Mouse (Mus musculus) limb, embryonic 12.5 days (tissue): Measurements from ENCODE around the gene Macrod2. TPM values are rescaled to one million over a fixed set of nuclear protein-coding genes. Genes with fewer than 3 reads are reported as not detected.

Source experiments
- ATAC-seq: fragments of 200-750 bp; cut with Nextera tagmentation; 2 replicates; pipeline ENCODE4 v1.8.0; 2017; ENCODE audit warnings: low read depth, moderate TSS enrichment; ENCODE audit not compliant: insufficient number of reproducible peaks, insufficient read depth, low FRiP score, low TSS enrichment
- H3K27ac ChIP-seq: fragments of 300-500 bp; sonication (generic); 2 replicates; pipeline ENCODE4 v1.5.1; 2016; ENCODE audit warnings: mild to moderate bottlenecking, moderate library complexity
- H3K27me3 ChIP-seq: fragments of 300-500 bp; sonication (generic); 2 replicates; pipeline ENCODE4 v1.6.1; 2016; ENCODE audit warnings: mild to moderate bottlenecking, moderate library complexity
- H3K36me3 ChIP-seq: fragments of 300-500 bp; sonication (generic); 2 replicates; pipeline ENCODE4 v1.6.1; 2016; ENCODE audit warnings: mild to moderate bottlenecking, moderate library complexity
- H3K4me1 ChIP-seq: fragments of 300-500 bp; sonication (generic); replicated peaks from 2 replicates; pipeline ENCODE4 v1.6.1; 2016
- H3K4me2 ChIP-seq: fragments of 300-500 bp; sonication (generic); 2 replicates; pipeline ENCODE4 v1.6.1; 2016; ENCODE audit warnings: mild to moderate bottlenecking, moderate library complexity
- H3K4me3 ChIP-seq: fragments of 300-500 bp; sonication (generic); replicated peaks from 2 replicates; pipeline ENCODE4 v1.5.1; 2016; ENCODE audit warnings: mild to moderate bottlenecking
- H3K9ac ChIP-seq: fragments of 300-500 bp; sonication (generic); replicated peaks from 2 replicates; pipeline ENCODE4 v1.6.1; 2016; ENCODE audit warnings: mild to moderate bottlenecking, moderate library complexity
- H3K9me3 ChIP-seq: fragments of 300-500 bp; sonication (generic); 2 replicates; pipeline ENCODE4 v1.6.1; 2016; ENCODE audit warnings: mild to moderate bottlenecking, moderate library complexity
- WGBS: fragments of 180-500 bp; shearing (Covaris S2); methylation state at CpG from one replicate; pipeline ENCODE4 v1.1.7; 2016; 5-methylcytosine and 5-hydroxymethylcytosine counted together
- polyA plus RNA-seq: library from polyadenylated mRNA; unstranded; fragments of >200 nt; fragmentation: Nextera tagmentation; extraction: Ambion mirVana; gene quantifications from 2 replicates; pipeline ENCODE4 v1.2.1, GENCODE M21; 2016

Gene Macrod2
- polyA plus RNA-seq, 1 experiment from 2014 or later = 37.2 TPM

GRCm38 (mm10) chr2:141434084-141434483 lies 1039.0 kb downstream of the Macrod2 start:
- Histone ChIP-seq H3K9ac (no peak overlapping the region), H3K4me3 (no peak overlapping the region), H3K36me3 (no peaks in the 10 kb centered on the region), H3K9me3 (no peaks in the 10 kb centered on the region), H3K27me3 (no peaks in the 10 kb centered on the region), H3K4me1 (no peaks in the 10 kb centered on the region; the same call in 1 of the 2 replicates), H3K27ac (no peak overlapping the region), H3K4me2 (no peak overlapping the region)
- ATAC-seq = no peak
- 82% methylated on average over 5 of the region's 5 CpGs for WGBS

DNA sequence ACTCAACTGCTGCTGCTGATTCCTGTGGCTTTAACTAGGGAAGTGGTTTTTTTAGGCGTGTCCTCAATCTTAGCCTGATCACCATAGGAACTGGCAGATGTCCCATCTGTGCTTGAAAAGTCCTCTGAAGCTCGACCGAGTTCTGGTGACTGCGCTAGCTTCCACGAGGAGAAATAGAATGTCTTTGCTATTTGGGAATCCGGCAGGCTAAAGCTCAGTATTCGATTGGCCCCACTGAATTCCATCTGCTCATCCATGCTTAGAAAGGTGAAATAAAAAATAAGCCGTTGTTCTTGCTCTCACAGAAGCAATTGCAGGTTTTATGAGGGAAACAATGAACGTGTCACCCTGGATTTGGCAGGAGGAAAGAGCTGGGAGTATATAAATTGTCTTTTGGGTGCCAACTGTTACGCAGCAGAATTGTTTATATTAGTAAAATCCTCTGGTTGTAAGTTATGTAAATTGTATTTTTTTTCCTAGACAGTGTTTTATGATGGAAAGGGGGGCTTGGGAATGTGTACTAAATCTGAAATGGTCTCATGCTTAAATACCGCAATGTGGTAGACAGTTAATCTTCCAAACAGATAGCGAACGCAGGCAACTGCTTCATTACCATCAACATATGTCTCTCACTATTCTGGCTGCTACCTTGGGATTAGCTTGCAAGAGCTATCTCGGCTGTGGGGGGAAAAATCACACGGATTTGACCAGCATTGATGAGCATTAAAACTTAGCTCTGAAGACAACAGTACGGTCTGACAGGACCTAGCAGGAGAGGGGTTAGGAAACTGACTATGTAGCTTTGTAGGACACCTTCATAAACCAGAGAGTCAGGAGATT lies 1039.8 kb downstream of the Macrod2 start:
- no peak overlapping the region for H3K4me2 ChIP-seq
- no peaks in the 10 kb centered on the region for H3K9me3 ChIP-seq
- no peaks in the 10 kb centered on the region for H3K36me3 ChIP-seq
- ATAC-seq = no peak
- no peak overlapping the region for H3K27ac ChIP-seq
- H3K4me3 ChIP-seq = no peak overlapping the region
- 73% methylated on average over 16 of the region's 16 CpGs for WGBS
- H3K27me3 ChIP-seq = no peaks in the 10 kb centered on the region
- H3K9ac ChIP-seq = no peak overlapping the region
- no peaks in the 10 kb centered on the region; the same call in 1 of the 2 replicates for H3K4me1 ChIP-seq

- Histone ChIP-seq H3K4me2 (no peak overlapping the region), H3K4me3 (no peak overlapping the region), H3K4me1 (no peaks in the 10 kb centered on the region), H3K9me3 (no peaks in the 10 kb centered on the region), H3K27me3 (no peaks in the 10 kb centered on the region), H3K27ac (no peak overlapping the region), H3K9ac (no peak overlapping the region), H3K36me3 (no peaks in the 10 kb centered on the region)
- 39% methylated on average over 2 of the region's 2 CpGs for WGBS
- ATAC-seq = no peak
These were observed 1046.8 kb downstream of the Macrod2 start for GRCm38 (mm10) chr2:141441896-141442295.

DNA sequence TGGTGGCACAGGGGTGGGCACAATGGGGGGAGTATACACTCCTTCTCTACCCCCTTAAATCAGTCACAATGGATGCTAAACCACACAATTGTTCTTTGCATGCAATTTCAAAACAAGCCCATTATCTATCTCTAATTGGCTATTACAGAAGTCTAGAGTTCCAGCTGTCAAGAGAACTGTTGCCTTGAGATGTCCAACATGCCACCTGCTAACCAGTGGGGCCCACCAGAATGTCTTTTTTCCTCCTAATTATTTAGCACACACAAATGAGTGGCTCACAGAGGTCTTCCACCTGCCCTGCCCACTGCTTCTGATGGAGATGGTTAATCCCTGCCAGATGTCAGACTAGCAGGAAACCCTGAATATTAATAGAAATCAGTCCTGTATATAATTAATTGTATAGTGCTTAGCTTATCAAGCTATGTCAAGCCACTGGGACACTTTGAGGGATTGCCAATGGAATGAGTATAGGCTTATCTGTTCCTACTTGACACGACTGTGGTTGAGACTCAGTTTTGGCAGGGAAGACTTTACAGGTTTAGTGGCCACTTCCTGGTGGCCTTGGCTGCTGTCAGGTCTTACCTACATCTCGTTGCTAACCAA lies 1054.1 kb downstream of the Macrod2 start:
- Histone ChIP-seq H3K9ac (no peak overlapping the region), H3K4me1 (no peaks in the 10 kb centered on the region), H3K27ac (no peak overlapping the region), H3K27me3 (no peaks in the 10 kb centered on the region), H3K9me3 (no peaks in the 10 kb centered on the region), H3K4me3 (no peak overlapping the region), H3K36me3 (no peaks in the 10 kb centered on the region), H3K4me2 (no peak overlapping the region)
- no peak for ATAC-seq
- WGBS = 79% methylated on average over 2 of the region's 2 CpGs

GRCm38 (mm10) chr2:141463946-141464345 lies 1068.8 kb downstream of the Macrod2 start:
- Histone ChIP-seq H3K9me3 (no peaks in the 10 kb centered on the region), H3K4me1 (no peaks in the 10 kb centered on the region), H3K27me3 (no peaks in the 10 kb centered on the region), H3K36me3 (no peaks in the 10 kb centered on the region), H3K27ac (no peak overlapping the region), H3K4me2 (no peak overlapping the region), H3K9ac (no peak overlapping the region), H3K4me3 (no peak overlapping the region)
- ATAC-seq = no peak
- 91% methylated on average over 1 of the region's 1 CpGs for WGBS

DNA sequence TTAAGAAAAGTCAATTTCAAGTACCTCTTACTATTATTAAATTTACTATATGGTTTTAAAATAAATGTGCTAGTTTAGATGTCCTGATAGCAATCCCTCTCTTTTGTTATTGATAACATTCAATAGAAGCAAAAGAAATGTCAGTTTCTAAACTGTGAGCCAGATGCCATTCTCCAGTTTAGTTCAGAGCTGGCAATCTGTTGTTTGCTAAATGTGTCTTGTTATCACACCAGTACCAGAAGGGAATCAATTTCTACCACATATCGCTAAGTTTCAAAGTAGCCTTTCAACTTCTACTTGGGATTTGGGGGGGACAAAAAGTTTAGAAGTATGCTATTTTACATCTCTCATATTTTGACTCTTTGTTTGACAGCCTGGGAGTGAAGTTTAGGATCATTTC lies 1077.7 kb downstream of the Macrod2 start:
- no peaks in the 10 kb centered on the region for H3K4me1 ChIP-seq
- no peak overlapping the region for H3K4me2 ChIP-seq
- WGBS = 95% methylated on average over 1 of the region's 1 CpGs
- H3K36me3 ChIP-seq = no peaks in the 10 kb centered on the region
- no peak overlapping the region for H3K4me3 ChIP-seq
- ATAC-seq = no peak
- H3K27me3 ChIP-seq = no peaks in the 10 kb centered on the region
- no peak overlapping the region for H3K27ac ChIP-seq
- H3K9ac ChIP-seq = no peak overlapping the region
- no peaks in the 10 kb centered on the region for H3K9me3 ChIP-seq

DNA sequence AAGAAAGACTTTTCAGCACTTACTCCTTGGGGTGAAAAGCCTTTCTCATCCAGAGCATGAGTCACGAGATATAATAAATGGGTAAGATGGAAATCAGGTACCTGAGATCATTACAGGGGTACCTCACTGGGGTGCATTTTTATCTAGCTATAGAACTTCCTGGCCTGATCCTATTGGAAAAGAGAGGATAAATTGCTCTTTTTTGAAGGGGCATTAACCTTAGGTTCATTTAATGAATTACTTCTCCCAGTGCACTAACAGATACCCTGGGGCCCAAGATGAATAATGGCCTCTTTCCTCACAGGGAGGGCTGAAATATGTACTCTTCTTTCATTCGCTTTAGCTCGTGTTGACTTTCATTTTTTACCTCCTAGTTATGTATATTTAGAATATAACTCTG lies 1082.5 kb downstream of the Macrod2 start:
- Histone ChIP-seq H3K4me2 (no peak overlapping the region), H3K27ac (no peak overlapping the region), H3K27me3 (no peaks in the 10 kb centered on the region), H3K4me3 (no peak overlapping the region), H3K9me3 (no peaks in the 10 kb centered on the region), H3K36me3 (no peaks in the 10 kb centered on the region), H3K9ac (no peak overlapping the region), H3K4me1 (no peaks in the 10 kb centered on the region)
- no peak for ATAC-seq
- 57% methylated on average over 3 of the region's 3 CpGs for WGBS

DNA sequence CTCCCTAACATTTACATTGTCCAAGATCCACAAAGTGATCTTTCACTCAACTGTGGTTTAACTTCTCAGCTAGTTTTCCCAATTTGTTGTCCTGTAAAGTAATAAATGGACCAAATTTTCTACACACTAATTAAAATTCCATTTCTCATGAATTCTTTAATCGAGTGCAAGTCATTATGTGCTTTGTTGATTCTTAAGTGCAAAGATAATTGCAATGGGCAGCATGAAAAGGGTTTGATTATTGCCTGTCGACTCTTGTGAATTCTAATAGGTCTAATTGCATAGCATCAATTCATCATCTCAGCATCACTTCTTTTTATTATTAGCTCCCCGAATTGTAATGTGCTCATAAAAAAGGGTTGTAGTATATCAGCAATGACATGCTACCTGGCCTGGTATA lies 1095.4 kb downstream of the Macrod2 start:
- Histone ChIP-seq H3K27ac (no peak overlapping the region), H3K27me3 (no peaks in the 10 kb centered on the region), H3K9ac (no peak overlapping the region), H3K9me3 (no peaks in the 10 kb centered on the region), H3K4me1 (no peaks in the 10 kb centered on the region), H3K4me3 (no peak overlapping the region), H3K36me3 (no peaks in the 10 kb centered on the region), H3K4me2 (no peak overlapping the region)
- ATAC-seq = no peak
- 48% methylated on average over 3 of the region's 3 CpGs for whole genome bisulfite sequencing

- Histone ChIP-seq H3K9ac (no peak overlapping the region), H3K4me3 (no peak overlapping the region), H3K36me3 (no peaks in the 10 kb centered on the region), H3K4me2 (no peak overlapping the region), H3K4me1 (no peaks in the 10 kb centered on the region), H3K27me3 (no peaks in the 10 kb centered on the region), H3K27ac (no peak overlapping the region), H3K9me3 (no peaks in the 10 kb centered on the region)
- no peak for ATAC-seq
- 95% methylated on average over 3 of the region's 3 CpGs for WGBS
These were observed 1110.3 kb downstream of the Macrod2 start for GRCm38 (mm10) chr2:141505451-141505850.

- no peaks in the 10 kb centered on the region for H3K36me3 ChIP-seq
- no peaks in the 10 kb centered on the region for H3K4me1 ChIP-seq
- H3K9ac ChIP-seq = no peak overlapping the region
- no peak overlapping the region for H3K4me2 ChIP-seq
- no peak overlapping the region for H3K4me3 ChIP-seq
- no peak overlapping the region for H3K27ac ChIP-seq
- 83% methylated on average over 9 of the region's 9 CpGs for WGBS
- H3K9me3 ChIP-seq = no peaks in the 10 kb centered on the region
- ATAC-seq = no peak
- H3K27me3 ChIP-seq = no peaks in the 10 kb centered on the region
These were observed 1113.1 kb downstream of the Macrod2 start for GRCm38 (mm10) chr2:141507929-141508897.

DNA sequence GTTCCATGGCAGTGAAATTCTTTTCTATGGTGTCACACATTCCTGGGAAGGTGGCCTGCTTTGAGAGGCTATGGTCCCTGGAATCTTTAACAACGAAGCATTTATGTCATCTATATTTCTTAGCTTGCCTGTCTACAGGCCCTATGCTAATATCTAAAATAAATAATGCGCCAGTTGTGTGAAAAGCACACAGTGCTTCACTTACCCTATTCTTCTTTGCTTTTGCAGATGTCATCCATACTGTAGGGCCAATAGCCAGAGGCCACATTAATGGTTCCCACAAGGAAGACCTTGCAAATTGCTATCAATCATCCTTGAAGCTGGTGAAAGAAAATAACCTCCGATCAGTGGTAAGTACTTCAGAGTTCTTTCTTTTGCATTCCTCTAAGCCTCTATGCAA lies 1119.9 kb downstream of the Macrod2 start:
- no peak for ATAC-seq
- Histone ChIP-seq H3K4me2 (no peak overlapping the region), H3K4me1 (no peaks in the 10 kb centered on the region), H3K27me3 (no peaks in the 10 kb centered on the region), H3K9me3 (no peaks in the 10 kb centered on the region), H3K27ac (no peak overlapping the region), H3K4me3 (no peak overlapping the region), H3K9ac (no peak overlapping the region), H3K36me3 (no peaks in the 10 kb centered on the region)
- 75% methylated on average over 3 of the region's 3 CpGs for WGBS
